Mouse (Mus musculus): ENCODE data around the gene Cachd1.

The Cachd1 gene

DNA sequence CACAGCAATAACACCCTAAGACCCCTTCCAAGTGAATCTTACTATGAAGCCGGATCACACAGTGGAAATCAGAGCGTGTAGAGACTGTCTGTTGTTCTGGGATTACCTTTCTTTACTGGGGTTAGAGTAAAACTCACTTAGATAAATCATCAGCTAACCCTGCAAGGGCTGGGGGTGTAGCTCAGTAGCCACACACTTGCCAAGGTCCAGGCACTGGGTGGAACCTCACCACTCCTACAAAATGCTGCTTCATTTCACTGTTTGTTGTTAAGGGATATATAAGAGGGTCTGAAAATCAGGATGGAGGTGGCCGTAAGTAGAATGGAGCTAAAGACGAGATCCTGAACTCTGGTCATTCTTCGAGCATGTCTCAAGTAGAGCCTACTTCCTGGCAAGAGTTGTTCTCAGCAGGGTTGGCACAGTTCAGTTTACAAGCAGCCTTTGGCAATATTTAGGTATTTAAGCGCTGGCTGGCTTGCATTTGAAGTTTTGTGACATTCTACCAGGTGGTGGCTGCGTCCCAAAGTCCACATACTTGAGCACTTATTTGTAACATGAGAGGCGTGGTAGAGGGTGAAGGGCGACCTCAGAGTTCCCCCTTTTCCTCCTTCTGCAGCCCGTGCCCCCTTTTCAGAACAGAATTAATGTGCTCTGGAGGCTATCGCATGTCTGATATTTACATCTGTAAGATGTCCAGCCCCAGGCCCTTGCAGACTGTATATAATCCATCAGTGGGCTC lies 146.5 kb downstream of the Cachd1 start:
- no peak for DNase-seq (ENCODE audit: low spot score in 2 of 2)

DNA sequence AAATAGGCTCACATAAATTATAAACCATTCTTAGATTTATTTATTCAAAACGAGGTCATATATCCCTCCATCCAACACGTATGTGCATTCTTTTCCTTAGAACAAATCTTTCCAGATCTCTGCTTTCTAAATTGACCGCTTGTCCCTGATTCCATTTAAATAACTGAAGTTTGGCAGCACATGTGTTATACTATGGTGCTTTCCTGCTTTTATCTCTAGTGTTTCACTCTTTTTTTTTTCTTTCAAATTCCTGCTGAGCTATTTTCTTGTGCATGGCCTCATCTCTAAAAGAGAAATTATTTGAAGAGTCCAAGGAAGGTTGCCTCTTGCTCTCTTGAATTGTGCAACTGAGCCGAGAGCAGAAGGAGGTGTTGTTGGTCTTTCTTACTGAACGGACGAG lies 147.1 kb downstream of the Cachd1 start:
- DNase-seq (ENCODE audit: low spot score in 2 of 2), result no peak

GRCm38 (mm10) chr4:100924276-100924675 lies 147.8 kb downstream of the Cachd1 start:
- DNase-seq (ENCODE audit: low spot score in 2 of 2), result no peak

- DNase-seq (ENCODE audit: low spot score in 2 of 2), result no peak
Measured at GRCm38 (mm10) chr4:100925153-100925552, 148.7 kb downstream of the Cachd1 start.

GRCm38 (mm10) chr4:100926608-100927007 lies 150.1 kb downstream of the Cachd1 start:
- DNase-seq (ENCODE audit: low spot score in 2 of 2), result no peak

- no peak for DNase-seq (ENCODE audit: low spot score in 2 of 2)
Measured at GRCm38 (mm10) chr4:100927059-100927458, 150.6 kb downstream of the Cachd1 start.

GRCm38 (mm10) chr4:100943689-100944088 lies 167.2 kb downstream of the Cachd1 start:
- DNase-seq (ENCODE audit: low spot score in 2 of 2), result no peak

- DNase-seq (ENCODE audit: low spot score in 2 of 2), result no peak
Measured at GRCm38 (mm10) chr4:100944276-100944675, 167.8 kb downstream of the Cachd1 start.

GRCm38 (mm10) chr4:100945171-100945899 lies 168.9 kb downstream of the Cachd1 start:
- no peak for DNase-seq (ENCODE audit: low spot score in 2 of 2)

DNA sequence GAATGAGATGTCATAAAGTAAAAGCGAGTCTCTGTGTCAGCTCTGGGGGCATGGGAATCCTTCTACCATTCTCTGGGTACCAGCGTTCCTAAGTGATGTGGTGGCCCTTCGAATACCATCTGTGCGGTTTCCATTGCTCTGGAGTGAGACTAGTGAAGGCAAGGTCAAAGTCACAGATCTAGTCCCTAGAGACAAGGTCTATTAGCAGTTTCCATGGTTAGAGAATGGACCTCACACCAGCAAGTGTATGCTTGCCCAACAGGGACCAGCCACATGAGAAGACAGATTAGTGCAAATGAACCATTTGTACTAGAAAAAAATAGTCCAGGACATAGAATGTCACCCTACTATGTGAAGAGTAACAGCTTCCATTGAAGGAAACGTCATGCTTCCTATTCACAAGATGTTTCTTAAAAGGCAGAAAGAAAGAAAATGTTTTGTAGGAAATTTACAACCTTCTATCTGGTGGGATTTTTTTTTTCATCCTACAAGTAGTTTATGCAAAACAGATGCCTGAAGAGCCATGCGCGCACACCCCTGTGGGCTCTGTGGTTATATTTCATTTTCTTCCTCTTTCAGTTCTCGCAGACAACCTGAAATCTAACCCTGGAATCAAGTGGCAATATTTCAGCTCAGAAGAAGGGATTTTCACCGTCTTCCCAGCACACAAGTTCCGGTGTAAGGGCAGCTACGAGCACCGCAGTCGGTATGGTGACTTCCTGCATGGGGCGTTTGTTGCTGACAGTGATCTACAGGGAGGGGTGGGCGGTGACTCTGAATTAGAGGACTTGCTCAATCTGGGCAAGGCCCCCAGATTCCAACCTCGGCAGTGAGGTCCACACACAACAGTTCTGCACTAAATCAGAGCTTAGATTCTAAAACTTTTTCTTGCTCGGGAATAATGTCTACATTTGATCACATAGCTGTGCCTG lies 172.3 kb downstream of the Cachd1 start:
- DNase-seq (ENCODE audit: low spot score in 2 of 2), result no peak

- DNase-seq (ENCODE audit: low spot score in 2 of 2), result no peak
Measured at GRCm38 (mm10) chr4:100950316-100950715, 173.8 kb downstream of the Cachd1 start.

- no peak for DNase-seq (ENCODE audit: low spot score in 2 of 2)
Measured at GRCm38 (mm10) chr4:100951876-100952275, 175.4 kb downstream of the Cachd1 start.

GRCm38 (mm10) chr4:100963341-100963740 lies 186.9 kb downstream of the Cachd1 start:
- no peak for DNase-seq (ENCODE audit: low spot score in 2 of 2)

DNA sequence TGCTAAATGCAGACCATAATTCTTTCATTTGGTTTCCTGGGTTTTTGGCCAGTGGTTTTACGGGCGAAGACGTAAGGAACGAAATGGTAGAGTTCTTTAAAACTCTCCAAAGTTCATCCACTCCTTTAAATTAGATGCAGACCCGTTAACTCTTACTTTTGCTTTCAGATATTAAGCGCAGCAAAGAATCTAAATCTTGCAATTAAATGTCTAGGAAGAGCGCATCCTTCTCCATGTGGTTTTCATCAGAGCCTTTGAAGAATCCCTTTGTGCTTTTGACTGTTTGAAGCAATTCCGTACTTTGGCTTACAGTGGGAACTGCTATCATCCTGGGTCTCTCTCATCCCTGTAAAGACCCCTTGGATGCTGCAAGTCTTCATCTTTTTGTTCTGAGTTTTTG lies 187.3 kb downstream of the Cachd1 start:
- peak in 1 of 2 experiments; percentile 1 for DNase-seq (ENCODE audit: low spot score in 2 of 2)

DNA sequence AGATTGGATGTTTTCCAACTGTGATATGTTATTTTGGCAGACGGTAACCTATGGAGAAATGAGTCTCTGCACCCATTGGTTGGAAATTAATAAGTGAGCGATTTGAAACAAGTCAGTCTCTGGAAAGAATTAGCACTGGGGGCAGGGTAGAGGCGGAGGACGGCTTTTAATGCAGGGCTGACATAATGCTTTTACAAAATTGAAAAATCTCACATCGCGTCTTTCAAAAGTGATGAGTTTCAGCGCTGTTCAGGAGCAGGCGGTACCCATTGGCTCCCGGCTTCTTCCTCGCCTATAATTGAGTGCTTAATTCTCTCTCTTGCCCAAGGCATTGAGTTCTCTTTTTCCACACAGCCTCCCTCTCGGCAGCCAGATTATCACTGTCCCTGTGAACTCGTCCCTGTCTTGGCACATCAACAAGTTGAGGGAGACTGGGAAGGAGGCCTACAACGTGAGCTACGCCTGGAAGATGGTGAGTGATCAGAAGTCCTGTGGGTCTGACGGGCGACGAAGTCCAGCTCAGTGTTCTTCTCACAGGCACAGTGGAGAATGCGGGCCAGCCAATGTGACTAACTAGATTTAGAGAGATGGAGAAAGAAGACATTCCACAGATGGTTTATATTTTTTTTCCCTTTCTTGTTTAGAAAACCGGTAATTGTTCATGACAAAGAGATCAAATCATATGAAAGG lies 191.4 kb downstream of the Cachd1 start:
- DNase-seq (ENCODE audit: low spot score in 2 of 2), result peak in 1 of 2 experiments; percentile 12

DNA sequence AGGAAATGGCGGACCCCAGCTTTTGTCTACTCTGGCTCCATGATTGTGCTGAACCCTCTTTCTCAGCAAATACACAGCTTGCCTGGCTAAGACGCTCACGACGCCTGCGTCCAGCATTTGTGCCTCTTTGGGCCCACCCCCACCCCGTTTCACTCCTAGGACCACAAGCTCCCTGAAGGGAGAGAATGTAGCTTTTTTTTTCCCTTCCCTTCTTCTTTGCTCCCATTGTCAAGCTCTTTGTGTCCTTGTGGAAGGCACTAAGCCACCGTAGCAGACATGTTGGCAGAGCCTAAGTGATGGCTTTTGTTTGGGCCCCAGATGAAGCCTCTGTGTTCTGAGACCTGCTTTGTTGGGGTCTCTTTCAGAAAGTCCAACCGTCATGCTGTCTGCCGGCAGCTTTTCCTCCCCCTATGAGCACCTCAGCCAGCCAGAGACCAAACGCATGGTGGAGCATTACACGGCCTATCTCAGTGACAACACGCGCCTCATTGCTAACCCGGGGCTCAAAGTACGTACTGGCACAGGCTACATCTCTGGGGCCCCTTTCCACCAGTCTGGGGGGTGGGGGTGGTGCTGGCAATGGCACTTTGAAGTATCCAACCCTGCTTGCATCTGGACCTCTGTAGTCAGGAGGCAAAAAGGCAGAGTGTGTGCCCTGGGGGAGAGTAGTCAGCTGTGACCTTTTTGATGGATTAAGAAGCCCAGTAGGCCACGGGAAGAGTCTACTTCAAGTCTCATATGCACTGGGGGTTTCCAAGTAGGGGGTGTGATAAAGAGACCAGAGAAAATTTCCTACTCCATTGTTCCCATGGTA lies 197.4 kb downstream of the Cachd1 start:
- DNase-seq (ENCODE audit: low spot score in 2 of 2), result peak in 1 of 2 experiments; percentile 40

DNA sequence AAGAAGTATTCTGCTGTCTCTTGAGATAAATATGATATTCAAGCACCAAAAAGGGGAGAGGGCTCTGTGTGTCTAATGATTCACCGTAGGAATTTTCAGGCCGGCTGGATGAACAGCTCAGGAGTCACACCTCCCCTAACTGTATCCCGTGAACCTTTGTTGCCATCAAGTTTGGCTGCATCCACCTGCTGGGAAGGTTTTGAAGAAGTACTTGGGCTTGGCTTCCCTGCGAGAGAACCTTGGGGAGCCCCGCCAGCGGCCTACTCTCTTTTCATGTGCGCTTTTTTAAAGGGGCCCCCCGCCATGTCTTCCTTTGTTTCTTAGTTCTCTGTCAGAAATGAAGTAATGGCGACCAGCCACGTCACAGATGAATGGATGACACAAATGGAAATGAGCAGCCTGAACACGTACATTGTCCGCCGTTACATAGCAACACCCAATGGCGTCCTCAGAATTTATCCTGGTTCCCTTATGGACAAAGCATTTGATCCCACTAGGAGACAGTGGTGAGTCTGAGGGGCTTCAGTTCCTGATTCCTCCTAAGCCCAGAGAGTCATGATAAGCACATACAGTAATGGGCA lies 198.1 kb downstream of the Cachd1 start:
- DNase-seq (ENCODE audit: low spot score in 2 of 2), result no peak

- no peak for DNase-seq (ENCODE audit: low spot score in 2 of 2)
Measured at GRCm38 (mm10) chr4:100977522-100977921, 201.0 kb downstream of the Cachd1 start.

- DNase-seq (ENCODE audit: low spot score in 2 of 2), result no peak
Measured at GRCm38 (mm10) chr4:100987187-100987586, 210.7 kb downstream of the Cachd1 start.

- peak in 1 of 2 experiments; percentile 17 for DNase-seq (ENCODE audit: low spot score in 2 of 2)
Measured at GRCm38 (mm10) chr4:100988231-100988799, 211.8 kb downstream of the Cachd1 start.

All from cerebellum, postnatal 4 days (tissue).